Mouse (Mus musculus) embryonic facial prominence, embryonic 14.5 days (tissue): ENCODE data around the gene Kcnip1. TPM values are rescaled to one million over a fixed set of nuclear protein-coding genes. Genes with fewer than 3 reads are reported as not detected.
A peak's percentile ranks its signal among the peaks of the same experiment; 100 is the strongest.

Source experiments
- ATAC-seq: fragments of 200-750 bp; cut with Nextera tagmentation; 2 replicates; pipeline ENCODE4 v1.8.0; 2017; ENCODE audit warnings: low read depth, moderate number of reproducible peaks, moderate TSS enrichment
- DNase-seq: peaks from one replicate; pipeline ENCODE4 v3.0.0-alpha.2; 2015; ENCODE audit warnings: low spot score
- H3K27ac ChIP-seq: fragments of 300-500 bp; sonication (generic); replicated peaks from 2 replicates; pipeline ENCODE4 v1.5.1; 2014; ENCODE audit warnings: low read depth, mild to moderate bottlenecking, low read length, moderate library complexity
- H3K27me3 ChIP-seq: fragments of 300-500 bp; sonication (generic); replicated peaks from 2 replicates; pipeline ENCODE4 v1.6.1; 2014; ENCODE audit warnings: low read length; ENCODE audit not compliant: control insufficient read depth, insufficient read depth
- H3K36me3 ChIP-seq: fragments of 300-500 bp; sonication (generic); 2 replicates; pipeline ENCODE4 v1.6.1; 2014; ENCODE audit warnings: low read length, mixed read lengths; ENCODE audit not compliant: control insufficient read depth, insufficient read depth
- H3K4me1 ChIP-seq: fragments of 300-500 bp; sonication (generic); 2 replicates; pipeline ENCODE4 v1.6.1; 2014; ENCODE audit warnings: antibody characterized with exemption, low read length; ENCODE audit not compliant: control insufficient read depth, insufficient read depth
- H3K4me2 ChIP-seq: fragments of 300-500 bp; sonication (generic); 2 replicates; pipeline ENCODE4 v1.6.1; 2014; ENCODE audit warnings: low read depth, mild to moderate bottlenecking, low read length, moderate library complexity, mixed read lengths
- H3K4me3 ChIP-seq: fragments of 300-500 bp; sonication (generic); 2 replicates; pipeline ENCODE4 v1.5.1; 2014; ENCODE audit warnings: low read depth, mild to moderate bottlenecking, low read length
- H3K9ac ChIP-seq: fragments of 300-500 bp; sonication (generic); 2 replicates; pipeline ENCODE4 v1.6.1; 2014; ENCODE audit warnings: low read depth, mild to moderate bottlenecking, low read length, moderate library complexity, mixed read lengths
- H3K9me3 ChIP-seq: fragments of 300-500 bp; sonication (generic); 2 replicates; pipeline ENCODE4 v1.6.1; 2016; ENCODE audit warnings: low read length; ENCODE audit not compliant: control insufficient read depth
- WGBS: fragments of 180-500 bp; shearing (Covaris S2); extraction: QIAGEN DNeasy Blood & Tissue Kit; methylation state at CpG from one replicate; pipeline ENCODE4 v1.1.7; 2014; 5-methylcytosine and 5-hydroxymethylcytosine counted together
- polyA plus RNA-seq: library from polyadenylated mRNA; unstranded; fragments of >200 nt; fragmentation: Nextera tagmentation; extraction: Ambion mirVana; gene quantifications from 2 replicates; pipeline ENCODE4 v1.2.1, GENCODE M21; 2014

Gene Kcnip1
- polyA plus RNA-seq, 1 experiment from 2014 or later: 5.0 TPM

- Histone ChIP-seq H3K9me3 (no peaks in the 10 kb centered on the region), H3K4me2 (no peak overlapping the region), H3K4me1 (no peaks in the 10 kb centered on the region), H3K36me3 (no peaks in the 10 kb centered on the region), H3K4me3 (no peak overlapping the region), H3K27ac (no peak overlapping the region), H3K9ac (no peak overlapping the region), H3K27me3 (no peaks in the 10 kb centered on the region)
- ATAC-seq (no peak), DNase-seq (no peak)
- WGBS: 86% methylated on average over 3 of the region's 3 CpGs
Measured at GRCm38 (mm10) chr11:33887660-33888059, 105.3 kb downstream of the Kcnip1 start.

GRCm38 (mm10) chr11:33885981-33886380 is 107.0 kb downstream of the Kcnip1 start:
- Histone ChIP-seq H3K4me1 (no peaks in the 10 kb centered on the region), H3K9ac (no peak overlapping the region), H3K4me2 (no peak overlapping the region), H3K36me3 (no peaks in the 10 kb centered on the region), H3K27ac (no peak overlapping the region), H3K4me3 (no peak overlapping the region), H3K27me3 (no peaks in the 10 kb centered on the region), H3K9me3 (no peaks in the 10 kb centered on the region)
- ATAC-seq (no peak), DNase-seq (no peak)
- WGBS: 90% methylated on average over 4 of the region's 4 CpGs

GRCm38 (mm10) chr11:33882731-33883328 is 110.1 kb downstream of the Kcnip1 start:
- WGBS: 73% methylated on average over 5 of the region's 5 CpGs
- H3K27ac ChIP-seq: no peak overlapping the region
- no peaks in the 10 kb centered on the region for H3K36me3 ChIP-seq
- ATAC-seq (no peak), DNase-seq (no peak)
- H3K4me3 ChIP-seq: no peak overlapping the region
- no peaks in the 10 kb centered on the region for H3K4me1 ChIP-seq
- no peaks in the 10 kb centered on the region for H3K9me3 ChIP-seq
- H3K9ac ChIP-seq: no peak overlapping the region
- no peaks in the 10 kb centered on the region for H3K27me3 ChIP-seq
- H3K4me2 ChIP-seq: no peak overlapping the region

- DNase-seq (no peak), ATAC-seq (no peak)
- no peak overlapping the region for H3K9ac ChIP-seq
- no peaks in the 10 kb centered on the region for H3K27me3 ChIP-seq
- H3K36me3 ChIP-seq: no peaks in the 10 kb centered on the region
- H3K9me3 ChIP-seq: peaks cover 7% of the 10 kb centered on the region; the same call in 1 of the 2 replicates
- peaks cover 12% of the 10 kb centered on the region; the same call in 1 of the 2 replicates for H3K4me1 ChIP-seq
- H3K4me3 ChIP-seq: no peak overlapping the region
- no peak overlapping the region for H3K27ac ChIP-seq
- no peak overlapping the region for H3K4me2 ChIP-seq
Measured at GRCm38 (mm10) chr11:33874925-33875324, 118.0 kb downstream of the Kcnip1 start.

GRCm38 (mm10) chr11:33873071-33873781 is 119.7 kb downstream of the Kcnip1 start:
- Histone ChIP-seq H3K27ac (peak overlapping the region; percentile 18; the same call in 1 of the 2 replicates), H3K4me1 (peaks cover 12% of the 10 kb centered on the region; the same call in 1 of the 2 replicates), H3K27me3 (no peaks in the 10 kb centered on the region), H3K9ac (no peak overlapping the region), H3K36me3 (no peaks in the 10 kb centered on the region), H3K4me2 (no peak overlapping the region), H3K4me3 (no peak overlapping the region), H3K9me3 (peaks cover 7% of the 10 kb centered on the region; the same call in 1 of the 2 replicates)
- DNase-seq (peak; percentile 86), ATAC-seq (peak; percentile 77)
- WGBS: 61% methylated on average over 10 of the region's 10 CpGs

GRCm38 (mm10) chr11:33872716-33873048 is 120.3 kb downstream of the Kcnip1 start:
- H3K27ac ChIP-seq: peak overlapping the region; percentile 18; the same call in 1 of the 2 replicates
- WGBS: 61% methylated on average over 2 of the region's 2 CpGs
- no peak overlapping the region for H3K9ac ChIP-seq
- ATAC-seq (peak; percentile 26; the same call in 1 of the 2 replicates), DNase-seq (no peak)
- no peak overlapping the region for H3K4me3 ChIP-seq
- H3K4me1 ChIP-seq: peaks cover 12% of the 10 kb centered on the region; the same call in 1 of the 2 replicates
- H3K36me3 ChIP-seq: no peaks in the 10 kb centered on the region
- no peaks in the 10 kb centered on the region for H3K27me3 ChIP-seq
- peaks cover 7% of the 10 kb centered on the region; the same call in 1 of the 2 replicates for H3K9me3 ChIP-seq
- no peak overlapping the region for H3K4me2 ChIP-seq

GRCm38 (mm10) chr11:33871998-33872715 is 120.8 kb downstream of the Kcnip1 start:
- WGBS: 24% methylated on average over 9 of the region's 9 CpGs
- Histone ChIP-seq H3K4me3 (no peak overlapping the region), H3K36me3 (no peaks in the 10 kb centered on the region), H3K9ac (no peak overlapping the region), H3K27ac (0 out of 2 replicates have a peak overlapping the region, but pooled peaks have one; percentile 18), H3K27me3 (no peaks in the 10 kb centered on the region), H3K4me1 (peaks cover 12% of the 10 kb centered on the region; the same call in 1 of the 2 replicates), H3K9me3 (peaks cover 7% of the 10 kb centered on the region; the same call in 1 of the 2 replicates), H3K4me2 (no peak overlapping the region)
- DNase-seq (peak; percentile 63), ATAC-seq (no peak; the same call in 1 of the 2 replicates)

- no peak for ATAC-seq
- Histone ChIP-seq H3K4me3 (no peak overlapping the region), H3K9me3 (peaks cover under 1% of the 10 kb centered on the region; the same call in 1 of the 2 replicates), H3K9ac (no peak overlapping the region), H3K27me3 (no peaks in the 10 kb centered on the region), H3K36me3 (no peaks in the 10 kb centered on the region), H3K27ac (no peak overlapping the region), H3K4me1 (peaks cover 12% of the 10 kb centered on the region; the same call in 1 of the 2 replicates), H3K4me2 (no peak overlapping the region)
- DNase-seq: no peak
- WGBS: 85% methylated on average over 2 of the region's 2 CpGs
Measured at GRCm38 (mm10) chr11:33870246-33870645, 122.7 kb downstream of the Kcnip1 start.
